Mouse (Mus musculus): ENCODE measurements around the gene Pcnp. TPM values are rescaled to one million over a fixed set of nuclear protein-coding genes. Genes with fewer than 3 reads are reported as not detected.

Gene Pcnp
- polyA plus RNA-seq, 1 experiment from 2014 or later: 204 TPM

DNA sequence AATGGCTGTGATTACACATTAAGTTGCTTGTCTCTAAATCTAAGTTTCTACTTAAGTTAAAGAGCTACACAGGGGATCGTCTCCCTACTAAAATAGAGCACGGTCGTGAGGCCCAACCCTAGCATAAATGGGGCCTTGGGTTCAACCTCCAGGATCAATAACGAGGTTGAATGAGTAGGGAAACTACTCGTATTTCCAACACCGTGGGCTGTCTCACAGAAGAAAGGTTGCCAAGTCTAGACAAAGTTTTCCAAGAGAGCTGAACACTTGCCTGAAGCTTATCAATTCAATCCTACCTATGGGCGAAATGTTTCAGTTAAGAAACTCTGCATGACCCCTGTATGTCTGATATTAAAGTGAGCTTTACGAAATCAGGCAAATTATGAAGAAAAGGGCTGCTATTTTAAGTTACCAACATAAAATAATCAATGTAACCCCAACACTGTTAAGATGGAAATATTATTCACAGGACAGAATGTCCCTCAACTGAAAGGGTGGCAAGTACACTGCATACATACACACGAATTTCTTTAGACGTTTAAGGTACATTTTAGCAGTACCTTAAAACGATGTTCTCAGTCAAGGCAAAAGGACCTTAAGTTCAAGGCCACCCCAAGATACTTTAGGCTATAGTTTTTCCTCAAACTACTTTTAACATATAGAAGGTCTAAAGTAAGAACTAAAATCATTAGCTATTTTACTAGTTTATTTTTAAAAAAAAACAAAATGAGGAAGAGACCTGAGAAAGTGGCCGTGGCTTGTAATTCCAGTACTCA lies 1.5 kb downstream of the Pcnp start:
- 49% methylated on average over 12 of the region's 12 CpGs for WGBS
- Histone ChIP-seq H3K4me2 (peak overlapping the region; percentile 71), H3K27me3 (replicated peaks) (no peaks in the 10 kb centered on the region), H3K4me1 (peaks cover 30% of the 10 kb centered on the region), H3K4me3 (peak overlapping the region; percentile 99), H3K36me3 (replicated peaks) (peaks cover 8% of the 10 kb centered on the region; the same call in 1 of the 2 replicates), H3K9me3 (no peaks in the 10 kb centered on the region), H3K9ac (peak overlapping the region; percentile 99; the same call in 1 of the 2 replicates), H3K27ac (no peak overlapping the region)
- no peak for ATAC-seq (replicated peaks)

DNA sequence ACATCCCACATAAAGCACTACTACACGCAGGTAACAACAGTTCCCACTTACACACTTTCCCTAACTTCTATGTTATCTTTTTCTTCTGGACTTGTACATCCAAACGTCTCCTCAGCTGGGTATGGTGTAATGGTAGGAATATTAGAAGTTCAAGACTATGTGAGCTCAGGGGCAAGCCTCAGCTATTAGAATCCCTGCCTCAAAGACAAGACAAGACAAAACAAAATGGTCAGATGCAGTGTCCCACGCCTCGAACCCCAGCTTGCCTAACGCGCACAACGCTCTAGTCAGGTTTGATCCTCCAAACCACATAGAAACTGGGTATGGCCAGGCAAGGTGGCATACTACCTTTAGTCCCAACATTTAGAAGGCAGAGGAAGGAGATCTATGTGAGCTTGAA lies 9.9 kb downstream of the Pcnp start:
- 98% methylated on average over 7 of the region's 7 CpGs for WGBS

DNA sequence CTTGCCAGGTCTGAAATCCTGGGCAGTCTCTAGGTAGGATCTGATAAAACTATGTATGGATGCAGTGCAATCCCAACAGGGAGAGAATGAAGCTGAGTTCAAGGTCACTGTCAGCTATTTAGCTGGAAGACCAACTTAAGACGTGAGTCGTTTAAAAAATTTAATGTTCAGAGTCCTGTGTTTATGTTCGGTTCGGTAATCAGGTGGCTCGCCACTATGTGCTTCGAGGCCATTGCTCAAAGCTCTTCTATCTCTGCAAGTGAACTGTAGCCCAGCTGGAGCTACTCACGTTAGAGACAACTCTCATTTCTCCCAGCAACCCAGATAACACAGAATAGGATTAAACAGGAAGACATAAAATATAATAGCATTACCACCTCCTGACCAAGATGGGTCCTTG lies 15.5 kb downstream of the Pcnp start:
- ATAC-seq (replicated peaks): no peak
- Histone ChIP-seq H3K9ac (no peak overlapping the region), H3K9me3 (no peaks in the 10 kb centered on the region), H3K36me3 (replicated peaks) (peaks cover 18% of the 10 kb centered on the region), H3K27me3 (replicated peaks) (no peaks in the 10 kb centered on the region), H3K4me1 (no peaks in the 10 kb centered on the region), H3K4me2 (no peak overlapping the region), H3K4me3 (no peak overlapping the region), H3K27ac (no peak overlapping the region)
- 81% methylated on average over 7 of the region's 7 CpGs for WGBS

More for the DNA sequence above, 9.9 kb downstream of the Pcnp start:
- Histone ChIP-seq H3K36me3 (replicated peaks) (peaks cover 30% of the 10 kb centered on the region), H3K4me1 (no peaks in the 10 kb centered on the region), H3K9me3 (no peaks in the 10 kb centered on the region), H3K4me3 (no peak overlapping the region), H3K4me2 (no peak overlapping the region), H3K9ac (no peak overlapping the region), H3K27ac (no peak overlapping the region), H3K27me3 (replicated peaks) (no peaks in the 10 kb centered on the region)
- no peak for ATAC-seq (replicated peaks)

DNA sequence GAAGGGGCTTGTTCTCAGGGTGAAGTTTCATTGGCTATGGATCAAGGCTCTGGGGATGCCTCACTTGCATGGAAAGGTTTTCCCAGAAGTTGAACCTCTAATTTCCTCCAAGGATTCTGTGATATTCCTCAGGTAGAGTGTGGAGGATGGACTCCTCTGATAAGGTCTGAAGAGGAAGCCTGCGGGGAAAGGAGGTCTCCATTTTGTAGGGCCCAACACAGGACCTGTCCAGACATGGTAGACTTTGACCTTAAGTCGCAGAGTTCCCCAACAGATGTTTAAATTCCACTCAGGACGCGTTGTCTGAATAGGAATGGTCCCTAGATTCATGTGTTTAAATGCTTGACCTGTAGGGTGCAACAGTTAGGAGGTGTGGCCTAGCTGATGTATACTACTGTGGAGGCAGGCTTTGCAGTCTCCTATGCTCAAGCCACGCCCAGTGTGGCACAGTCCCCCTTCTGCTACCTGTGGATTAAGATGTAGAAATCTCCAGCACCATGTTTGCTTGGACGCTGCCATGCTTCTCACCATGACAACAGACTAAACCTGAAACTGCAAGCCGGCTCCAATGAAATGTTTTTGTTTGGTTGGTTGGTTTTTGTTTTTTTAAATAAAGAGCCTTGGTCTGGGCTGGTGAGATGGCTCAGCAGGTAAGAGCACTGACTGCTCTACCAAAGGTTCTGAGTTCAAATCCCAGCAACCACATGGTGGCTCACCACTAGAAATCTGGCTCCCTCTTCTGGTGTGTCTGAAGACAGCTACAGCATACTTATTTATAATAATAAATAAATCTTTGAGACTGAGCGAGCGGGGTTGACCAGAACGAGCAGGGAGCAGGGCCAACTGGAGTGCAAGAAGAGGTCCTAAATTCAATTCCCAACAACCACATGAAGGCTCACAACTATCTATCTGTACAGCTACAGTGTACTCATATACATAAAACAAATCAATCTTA lies 16.5 kb downstream of the Pcnp start:
- H3K27me3 ChIP-seq (replicated peaks): no peaks in the 10 kb centered on the region
- H3K9ac ChIP-seq: no peak overlapping the region
- no peak overlapping the region for H3K27ac ChIP-seq
- H3K4me1 ChIP-seq: no peaks in the 10 kb centered on the region
- no peak; the same call in 1 of the 2 replicates for ATAC-seq (replicated peaks)
- 92% methylated on average over 10 of the region's 10 CpGs for WGBS
- no peaks in the 10 kb centered on the region for H3K9me3 ChIP-seq
- H3K4me2 ChIP-seq: no peak overlapping the region
- H3K4me3 ChIP-seq: no peak overlapping the region
- peaks cover 10% of the 10 kb centered on the region for H3K36me3 ChIP-seq (replicated peaks)

DNA sequence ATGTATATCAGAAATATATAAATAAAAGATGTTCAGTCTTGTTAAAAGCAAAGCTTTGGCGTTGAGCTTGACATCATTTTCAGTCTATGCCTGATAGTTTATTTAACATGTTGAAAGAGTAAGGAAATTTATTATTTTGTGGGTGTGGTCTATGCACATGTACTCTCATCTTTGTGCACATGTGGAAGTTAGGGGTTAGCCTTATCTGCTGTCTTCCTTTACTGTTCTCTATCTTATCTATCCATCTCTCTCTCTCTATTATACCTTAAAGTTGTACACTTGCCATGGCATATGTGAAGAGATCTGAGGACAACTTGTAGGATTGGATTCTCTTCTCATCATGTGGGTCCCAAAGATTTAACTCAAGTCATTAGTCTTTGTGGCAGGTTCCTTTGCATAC lies 20.7 kb downstream of the Pcnp start:
- Histone ChIP-seq H3K27ac (no peak overlapping the region), H3K27me3 (replicated peaks) (no peaks in the 10 kb centered on the region), H3K9me3 (no peaks in the 10 kb centered on the region), H3K4me2 (no peak overlapping the region), H3K9ac (no peak overlapping the region), H3K4me1 (no peaks in the 10 kb centered on the region), H3K36me3 (replicated peaks) (peaks cover 24% of the 10 kb centered on the region), H3K4me3 (no peak overlapping the region)
- WGBS: 98% methylated on average over 1 of the region's 1 CpGs
- no peak for ATAC-seq (replicated peaks)

DNA sequence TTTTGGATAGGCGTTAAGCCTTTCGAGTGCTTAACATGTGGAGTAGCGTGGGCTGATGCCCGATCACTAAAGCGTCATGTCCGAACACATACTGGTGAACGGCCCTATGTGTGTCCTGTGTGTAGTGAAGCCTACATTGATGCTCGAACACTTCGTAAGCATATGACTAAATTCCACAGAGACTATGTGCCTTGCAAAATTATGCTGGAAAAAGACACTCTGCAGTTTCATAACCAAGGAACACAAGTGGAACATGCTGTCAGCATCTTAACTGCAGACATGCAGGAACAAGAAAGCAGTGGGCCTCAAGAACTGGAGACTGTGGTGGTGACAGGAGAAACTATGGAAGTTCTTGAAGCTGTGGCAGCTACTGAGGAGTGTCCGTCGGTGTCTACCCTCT lies 22.7 kb downstream of the Pcnp start:
- Histone ChIP-seq H3K9ac (no peak overlapping the region), H3K27ac (no peak overlapping the region), H3K4me3 (no peak overlapping the region), H3K4me1 (no peaks in the 10 kb centered on the region), H3K9me3 (no peaks in the 10 kb centered on the region), H3K36me3 (replicated peaks) (peaks cover 31% of the 10 kb centered on the region), H3K4me2 (no peak overlapping the region), H3K27me3 (replicated peaks) (no peaks in the 10 kb centered on the region)
- ATAC-seq (replicated peaks): no peak
- 97% methylated on average over 11 of the region's 11 CpGs for WGBS

DNA sequence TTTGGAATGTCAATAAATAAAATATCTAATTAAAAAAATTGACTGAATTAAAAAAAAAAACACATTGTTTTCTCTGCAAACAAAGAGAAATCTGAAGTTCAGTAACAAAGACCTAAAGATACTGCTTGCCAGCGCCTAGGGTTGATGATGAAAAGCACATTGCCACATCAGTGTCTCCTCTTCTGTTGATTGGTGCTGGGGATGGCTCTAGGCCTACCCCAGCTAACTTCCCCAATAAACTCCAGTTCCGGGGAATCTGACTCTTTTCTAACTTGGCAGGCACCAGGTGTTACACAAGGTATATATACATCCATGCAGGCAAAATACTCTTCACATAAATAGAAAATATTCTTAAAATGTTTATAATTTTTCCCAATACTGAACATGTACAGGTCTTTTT lies 35.3 kb downstream of the Pcnp start:
- Histone ChIP-seq H3K4me1 (no peaks in the 10 kb centered on the region), H3K36me3 (replicated peaks) (peaks cover 10% of the 10 kb centered on the region; the same call in 1 of the 2 replicates), H3K4me3 (no peak overlapping the region), H3K9ac (no peak overlapping the region), H3K27ac (no peak overlapping the region), H3K27me3 (replicated peaks) (no peaks in the 10 kb centered on the region), H3K9me3 (no peaks in the 10 kb centered on the region), H3K4me2 (no peak overlapping the region)
- 94% methylated on average over 2 of the region's 2 CpGs for WGBS
- no peak for ATAC-seq (replicated peaks)

DNA sequence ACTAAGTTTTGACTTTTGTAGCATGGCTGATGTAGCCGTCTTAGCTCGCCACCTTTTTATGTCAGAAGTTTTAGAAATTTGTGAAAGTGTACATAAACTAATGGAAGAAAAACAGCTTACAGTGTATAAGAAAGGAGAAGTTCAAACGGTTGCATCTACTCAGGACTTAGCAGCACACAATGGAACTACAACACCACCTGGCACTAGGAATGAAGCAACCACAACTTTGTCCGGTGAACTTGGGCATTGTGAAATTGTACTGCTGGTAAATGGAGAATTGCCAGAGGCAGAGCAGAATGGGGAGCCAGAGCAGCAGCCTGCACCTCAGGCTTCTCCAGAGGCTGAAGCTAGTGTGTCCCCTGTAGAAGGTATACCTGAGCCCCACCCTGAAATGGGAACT lies 39.2 kb downstream of the Pcnp start:
- Histone ChIP-seq H3K4me1 (no peaks in the 10 kb centered on the region), H3K4me3 (no peak overlapping the region), H3K27ac (no peak overlapping the region), H3K4me2 (no peak overlapping the region), H3K27me3 (replicated peaks) (no peaks in the 10 kb centered on the region), H3K36me3 (replicated peaks) (0 out of 2 replicates have a peak, but pooled peaks cover 18% of the 10 kb centered on the region), H3K9ac (no peak overlapping the region), H3K9me3 (no peaks in the 10 kb centered on the region)
- 95% methylated on average over 4 of the region's 4 CpGs for WGBS
- no peak for ATAC-seq (replicated peaks)

DNA sequence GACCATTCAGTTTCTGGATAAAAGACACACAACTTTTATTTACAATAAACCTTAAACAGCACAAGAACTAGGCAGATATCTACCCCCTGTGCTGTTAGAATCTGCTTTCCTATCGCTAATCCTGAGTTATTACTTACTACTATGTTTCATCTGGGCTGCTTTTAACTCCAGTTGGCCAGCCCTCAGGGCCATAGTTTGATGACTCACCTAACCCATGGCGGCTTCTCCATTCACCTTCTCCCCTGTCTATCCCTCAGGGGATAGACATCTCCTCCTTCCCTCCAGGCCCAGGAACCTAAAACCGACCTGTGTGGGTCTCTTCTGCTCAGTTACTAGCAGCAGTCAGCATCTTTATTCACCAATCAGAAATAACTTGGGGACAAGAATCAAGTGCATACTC lies 43.5 kb downstream of the Pcnp start:
- H3K4me1 ChIP-seq: no peaks in the 10 kb centered on the region
- H3K9me3 ChIP-seq: no peaks in the 10 kb centered on the region
- H3K27me3 ChIP-seq (replicated peaks): no peaks in the 10 kb centered on the region
- no peak overlapping the region for H3K27ac ChIP-seq
- no peak for ATAC-seq (replicated peaks)
- 94% methylated on average over 3 of the region's 3 CpGs for WGBS
- no peak overlapping the region for H3K4me2 ChIP-seq
- H3K9ac ChIP-seq: no peak overlapping the region
- H3K4me3 ChIP-seq: no peak overlapping the region
- H3K36me3 ChIP-seq (replicated peaks): peaks cover 23% of the 10 kb centered on the region; the same call in 1 of the 2 replicates

DNA sequence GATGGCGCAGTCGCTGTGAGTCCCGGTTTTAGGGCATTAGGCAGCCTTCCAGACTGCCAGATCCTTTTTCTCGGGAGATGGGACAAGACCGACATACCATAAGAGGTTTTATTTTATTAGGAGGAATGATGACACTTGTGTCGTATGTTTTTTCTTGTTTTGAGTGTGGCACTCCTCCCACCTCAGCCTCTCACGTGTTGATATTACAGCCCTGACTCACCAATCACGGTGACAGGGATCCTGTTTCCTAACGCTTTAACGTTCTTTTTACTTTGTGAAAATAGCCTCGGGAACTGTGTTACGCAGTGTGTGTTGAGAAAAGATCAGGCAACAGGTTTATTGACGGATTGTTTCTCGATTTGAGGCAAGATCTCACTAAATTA lies 54.6 kb downstream of the Pcnp start:
- peak overlapping the region; percentile 96 for H3K9ac ChIP-seq
- no peak for ATAC-seq (replicated peaks)
- peaks cover 28% of the 10 kb centered on the region for H3K36me3 ChIP-seq (replicated peaks)
- H3K27ac ChIP-seq: peak overlapping the region; percentile 91
- peaks cover 35% of the 10 kb centered on the region for H3K4me1 ChIP-seq
- no peaks in the 10 kb centered on the region for H3K9me3 ChIP-seq
- peak overlapping the region; percentile 99 for H3K4me3 ChIP-seq
- H3K4me2 ChIP-seq: peak overlapping the region; percentile 91
- 9% methylated on average over 14 of the region's 14 CpGs for WGBS
- H3K27me3 ChIP-seq (replicated peaks): no peaks in the 10 kb centered on the region

DNA sequence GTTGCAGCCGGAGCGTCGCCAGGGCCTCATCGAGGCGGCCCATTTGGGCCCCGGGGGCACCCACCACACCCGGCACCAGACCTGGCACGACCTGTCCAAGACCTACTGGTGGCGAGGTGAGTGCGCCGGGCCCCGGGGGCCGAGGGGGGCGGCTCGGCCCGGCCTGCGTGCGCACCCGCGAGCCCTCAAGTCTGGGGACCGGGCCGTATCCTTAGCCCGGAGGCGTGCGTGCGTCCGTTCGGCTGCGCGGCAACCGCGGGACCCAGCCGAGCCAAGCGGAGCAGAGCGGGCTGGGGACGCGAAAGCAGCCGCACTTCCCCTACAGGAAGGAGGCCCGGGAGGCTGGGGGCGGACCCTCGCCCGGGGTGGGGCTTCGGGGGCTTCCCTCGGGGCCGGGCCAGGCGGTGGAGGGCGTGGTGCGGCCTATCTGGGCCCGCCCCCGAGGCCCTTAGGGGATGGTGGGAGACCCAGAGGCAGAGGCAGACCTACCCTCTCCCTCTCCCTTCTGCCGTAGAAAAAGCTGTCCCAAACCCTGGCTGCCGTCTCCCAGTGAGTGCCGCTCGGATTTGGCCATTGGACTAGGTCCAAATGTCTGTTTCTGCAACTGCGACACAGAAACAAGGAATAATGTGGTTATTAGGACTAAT lies 55.2 kb downstream of the Pcnp start:
- H3K9ac ChIP-seq: peak overlapping the region; percentile 96
- ATAC-seq (replicated peaks): peak; percentile 70
- H3K36me3 ChIP-seq (replicated peaks): peaks cover 33% of the 10 kb centered on the region
- no peaks in the 10 kb centered on the region for H3K9me3 ChIP-seq
- under 1% methylated on average over 51 of the region's 55 CpGs for WGBS
- H3K27ac ChIP-seq: peak overlapping the region; percentile 91
- H3K4me3 ChIP-seq: peak overlapping the region; percentile 99
- H3K4me2 ChIP-seq: peak overlapping the region; percentile 91
- no peaks in the 10 kb centered on the region for H3K27me3 ChIP-seq (replicated peaks)
- peaks cover 40% of the 10 kb centered on the region for H3K4me1 ChIP-seq
